Mouse (Mus musculus) retina, embryonic 14.5 days (tissue): Measurements from ENCODE around the gene Ptgds.

Source experiments
- DNase-seq: peaks from one replicate; pipeline ENCODE4 v3.0.0-alpha.2; 2015; ENCODE audit warnings: low spot score

Ptgds gene

GRCm38 (mm10) chr2:25480541-25480940 lies 10.7 kb upstream of the Ptgds start:
- DNase-seq, result no peak

DNA sequence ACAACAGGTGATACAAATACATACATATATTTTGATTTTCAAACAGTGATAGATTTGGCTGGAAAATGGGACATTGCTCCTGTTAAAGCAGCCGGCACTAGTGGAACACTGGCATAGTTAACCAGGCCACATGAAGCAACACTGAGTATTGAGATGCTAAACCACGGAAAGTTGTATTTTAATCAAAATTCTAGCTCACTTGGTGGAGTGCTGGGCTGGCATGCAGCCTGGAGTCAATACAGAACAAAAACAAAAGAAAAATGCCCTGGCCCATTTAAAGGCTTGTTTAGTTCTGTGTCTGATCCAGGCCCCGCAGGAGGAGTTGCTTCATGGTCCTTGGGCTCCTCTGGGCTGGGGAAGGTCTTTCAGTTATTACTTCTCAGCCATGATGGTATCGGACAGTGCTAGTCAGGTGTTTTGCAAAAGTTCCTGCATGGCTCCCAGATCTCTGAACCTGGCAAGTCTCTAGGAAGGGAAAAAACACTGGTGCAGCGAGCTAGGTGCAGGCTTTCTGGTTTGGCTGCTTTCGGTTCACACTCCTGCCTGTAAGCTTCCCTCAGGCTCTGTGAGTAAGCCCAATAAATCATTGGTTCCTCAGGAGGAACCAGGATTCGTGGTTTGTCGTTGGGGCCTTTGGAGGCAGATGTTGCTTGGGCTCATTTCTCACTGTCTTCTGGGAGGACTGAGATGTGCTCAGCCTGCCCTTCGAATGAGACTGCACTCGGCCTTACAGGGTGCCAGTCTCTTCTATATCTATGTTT lies 9.9 kb upstream of the Ptgds start:
- DNase-seq, result no peak

DNA sequence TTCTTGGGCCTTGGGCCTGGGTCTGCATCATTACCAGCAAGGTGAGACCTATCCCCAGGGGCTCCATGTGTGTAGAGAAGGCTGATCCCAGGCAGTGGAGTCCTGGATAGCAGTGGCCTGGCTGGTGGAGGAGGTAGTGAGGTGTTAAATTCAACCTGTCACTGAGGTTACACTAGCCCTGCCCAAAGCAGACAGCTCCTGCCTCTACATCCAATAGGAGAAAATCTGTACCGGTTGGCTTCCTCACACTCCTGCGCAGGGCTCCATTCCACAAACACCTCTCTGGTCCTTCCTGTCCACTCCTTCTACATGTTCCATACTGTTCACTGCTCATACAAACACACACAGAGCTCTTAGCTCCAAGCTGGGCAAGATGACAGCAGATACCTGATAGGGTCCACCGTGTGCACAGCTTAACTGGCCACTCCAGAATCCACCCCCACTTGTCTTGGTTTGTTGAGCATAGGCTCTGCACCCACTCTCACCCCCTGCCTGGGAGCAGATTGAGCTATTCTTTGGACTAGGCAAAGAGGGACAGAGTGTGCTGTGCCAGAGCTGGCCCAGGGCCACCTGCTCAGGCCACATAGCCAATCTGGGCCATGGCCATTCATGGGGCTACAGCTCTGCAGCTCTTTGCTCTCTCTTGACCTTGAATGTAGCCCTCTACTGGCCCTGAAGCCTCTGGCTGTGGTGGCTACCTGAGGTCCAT lies 8.3 kb upstream of the Ptgds start:
- DNase-seq, result no peak

DNA sequence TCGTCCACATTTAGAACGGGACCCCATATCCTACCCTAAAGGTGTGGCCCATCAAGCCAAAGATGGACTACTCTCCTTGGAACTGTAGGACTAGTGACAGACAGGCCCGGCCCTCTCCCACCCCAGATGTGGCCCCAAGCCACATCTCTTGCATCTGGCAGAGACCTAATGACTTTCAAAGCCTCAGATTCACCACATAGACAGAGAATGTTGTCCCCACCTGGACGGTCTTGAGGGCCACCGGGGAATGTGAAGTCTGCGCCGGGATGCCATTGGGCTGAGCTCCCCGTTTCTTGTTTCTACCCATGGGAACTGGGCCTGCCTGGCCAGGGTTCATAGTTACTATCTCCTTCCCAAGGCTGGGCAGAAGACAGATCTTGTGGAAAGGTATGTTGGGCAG lies 7.7 kb upstream of the Ptgds start:
- no peak for DNase-seq

DNA sequence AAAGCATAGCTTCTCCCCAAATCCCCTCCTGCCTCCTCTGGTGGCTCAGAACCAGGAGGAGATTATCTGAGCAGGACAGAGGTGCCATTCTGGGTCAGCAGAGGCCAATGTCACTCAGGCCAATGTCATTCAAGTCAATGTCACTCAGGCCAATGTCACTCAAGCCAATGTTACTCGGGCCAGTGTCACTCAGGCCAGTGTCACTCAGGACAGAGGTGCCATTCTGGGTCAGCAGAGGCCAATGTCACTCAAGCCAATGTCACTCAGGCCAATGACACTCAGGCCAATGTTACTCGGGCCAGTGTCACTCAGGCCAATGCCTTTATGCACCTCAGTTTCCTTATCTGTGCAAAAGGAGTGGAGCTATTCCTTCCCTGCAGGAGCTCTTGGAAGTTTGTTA lies 2.7 kb upstream of the Ptgds start:
- DNase-seq, result no peak

DNA sequence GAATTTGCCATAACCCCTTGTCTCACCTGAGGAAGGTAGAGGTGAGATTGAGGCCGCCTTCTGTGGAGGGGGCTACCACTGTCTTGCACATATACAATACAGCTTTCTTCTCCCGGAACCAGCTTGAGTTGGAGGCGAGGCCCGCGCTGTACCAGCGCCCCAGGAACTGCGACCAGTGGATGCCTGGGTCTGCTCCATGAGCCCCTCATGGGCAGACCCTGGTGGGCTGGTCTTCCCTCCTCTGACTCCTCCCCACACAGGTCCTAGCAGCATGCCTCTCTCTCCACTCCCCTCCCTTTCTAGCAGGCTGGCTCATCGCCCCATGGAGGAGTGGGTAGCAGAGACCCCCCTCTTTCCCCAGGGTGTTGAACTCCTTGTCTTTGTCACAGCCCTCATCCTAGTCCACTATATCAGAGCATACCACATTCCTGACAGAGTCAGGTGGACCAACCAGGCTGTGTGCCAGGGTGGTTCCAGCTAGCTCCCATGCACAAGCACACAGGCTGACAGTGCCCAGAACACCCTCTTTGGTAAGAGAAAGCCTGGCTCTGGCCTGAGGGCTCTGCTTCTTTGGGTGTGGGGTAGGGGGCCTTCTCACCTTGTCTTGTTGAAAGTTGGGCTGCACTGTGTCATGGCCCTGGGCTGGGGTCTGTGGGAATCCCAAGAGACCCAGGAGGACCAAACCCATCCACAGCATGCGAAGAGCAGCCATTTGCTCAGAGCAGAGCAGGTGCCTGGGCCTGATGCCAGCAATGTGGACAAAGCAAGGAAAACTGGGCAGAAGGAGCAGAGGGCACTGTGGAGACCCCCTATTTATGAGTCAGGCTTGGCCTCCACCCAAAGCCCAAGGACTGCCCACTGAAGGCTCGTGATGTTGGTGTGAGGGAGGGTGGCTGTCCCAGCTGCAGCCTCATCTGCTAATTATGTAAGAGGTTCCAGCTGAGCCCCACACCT lies 607 bp downstream of the Ptgds start:
- DNase-seq, result no peak

DNA sequence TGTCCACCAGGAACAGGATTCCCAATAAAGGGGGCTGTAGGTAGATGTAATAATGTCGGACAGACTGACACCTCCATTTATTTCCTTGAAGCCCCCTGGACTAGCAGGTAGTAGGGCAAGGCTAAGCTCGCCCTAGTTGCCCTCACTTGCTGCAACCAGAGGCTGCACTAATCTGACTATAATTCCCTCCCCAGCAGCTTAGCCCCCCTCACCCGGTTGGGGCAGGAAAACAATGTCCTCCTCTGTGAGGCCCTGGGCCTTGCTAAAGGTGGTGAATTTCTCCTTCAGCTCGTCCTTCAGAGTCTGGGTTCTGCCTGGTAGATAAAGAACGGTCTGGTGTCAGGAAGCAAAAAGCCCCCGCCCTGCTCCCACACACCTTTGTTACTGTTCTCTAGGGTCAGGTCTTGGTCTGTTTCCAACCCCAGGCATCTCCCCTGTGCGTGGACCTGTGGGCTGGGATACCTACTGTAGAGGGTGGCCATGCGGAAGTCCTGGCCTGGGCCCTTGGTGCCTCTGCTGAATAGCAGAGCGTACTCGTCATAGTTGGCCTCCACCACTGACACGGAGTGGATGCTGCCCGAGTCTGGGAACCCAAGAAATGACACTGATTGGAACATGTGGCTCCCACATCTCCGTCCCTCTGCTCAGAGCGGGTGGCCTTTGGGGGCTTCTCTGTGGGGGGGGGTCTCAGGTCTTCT lies 2.1 kb downstream of the Ptgds start:
- DNase-seq, result no peak

DNA sequence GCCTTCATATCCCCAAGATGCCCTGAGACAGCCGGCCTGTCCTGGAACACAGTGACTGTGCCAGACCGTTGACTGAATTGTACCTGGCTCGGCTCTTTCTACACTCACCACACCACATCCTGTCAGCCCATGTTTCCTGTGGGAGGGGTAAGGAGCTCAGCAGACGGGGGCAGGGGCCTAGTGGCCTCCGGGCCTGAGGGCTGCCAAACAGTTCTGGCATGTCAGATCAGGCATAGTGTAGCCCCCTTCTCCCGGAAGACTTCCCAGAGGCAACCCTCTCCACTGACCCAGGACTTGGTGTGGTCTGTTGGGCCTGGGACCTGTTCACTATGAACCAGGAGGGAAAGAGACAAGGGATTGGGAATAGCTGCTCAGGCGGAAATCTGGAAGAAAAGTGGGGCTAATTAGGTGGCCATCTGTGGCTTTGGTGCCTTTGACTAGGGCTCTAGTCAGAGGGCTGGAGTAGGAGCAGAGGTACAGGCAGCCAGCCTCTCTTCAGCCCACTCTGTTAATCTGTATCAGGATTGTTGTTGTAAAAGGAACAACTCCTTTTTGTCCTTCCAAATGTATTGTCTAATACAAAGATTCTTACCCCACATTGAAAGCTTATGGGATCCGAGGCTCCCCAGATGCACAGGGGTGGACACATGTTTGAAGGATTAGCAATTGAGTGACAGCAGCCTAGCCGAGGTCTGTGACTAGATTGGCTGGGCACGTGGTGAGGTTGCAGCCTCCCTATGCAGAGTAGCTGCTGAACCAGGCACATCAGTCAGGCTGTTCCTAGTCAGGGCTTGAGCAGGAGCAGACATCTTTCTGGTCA lies 3.8 kb downstream of the Ptgds start:
- DNase-seq, result peak; percentile 64

DNA sequence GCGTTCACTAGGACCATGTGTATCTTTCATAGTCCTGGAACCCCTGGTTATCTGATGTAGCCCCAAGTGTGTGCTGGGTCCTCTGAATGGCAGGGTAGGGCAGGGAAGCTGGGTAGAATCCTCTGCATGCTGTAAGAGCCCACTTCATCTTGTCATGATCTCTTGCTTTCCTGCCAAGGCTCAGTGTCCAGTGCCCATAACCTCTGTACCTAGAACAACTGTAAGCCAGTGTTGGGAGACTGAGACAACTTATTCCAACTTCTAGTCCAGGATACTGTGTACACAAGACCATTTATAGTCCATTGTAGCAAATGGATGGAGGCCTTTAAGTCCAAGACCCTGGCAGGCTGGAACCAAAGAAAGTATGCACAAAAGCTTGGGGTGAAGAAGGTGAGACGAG lies 4.6 kb downstream of the Ptgds start:
- no peak for DNase-seq

DNA sequence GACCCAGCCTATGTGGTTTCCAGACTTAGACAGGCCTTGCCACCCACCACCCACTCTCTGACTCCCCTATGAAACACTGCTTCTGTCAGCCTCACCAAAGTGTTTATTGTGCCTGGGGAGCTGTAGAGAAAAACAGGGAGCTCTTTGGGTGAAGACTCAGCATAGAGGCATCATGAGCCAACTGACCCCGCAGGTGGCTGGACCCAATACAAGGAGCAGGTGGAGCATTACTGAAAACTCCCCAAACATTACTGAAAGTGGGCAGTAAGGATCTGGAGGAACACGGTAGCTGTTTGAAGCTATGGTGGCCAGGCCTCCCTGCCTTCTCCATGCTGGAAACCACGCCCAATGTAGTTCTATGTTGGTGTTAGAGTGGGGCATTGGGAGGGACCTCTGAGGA lies 6.2 kb downstream of the Ptgds start:
- no peak for DNase-seq

DNA sequence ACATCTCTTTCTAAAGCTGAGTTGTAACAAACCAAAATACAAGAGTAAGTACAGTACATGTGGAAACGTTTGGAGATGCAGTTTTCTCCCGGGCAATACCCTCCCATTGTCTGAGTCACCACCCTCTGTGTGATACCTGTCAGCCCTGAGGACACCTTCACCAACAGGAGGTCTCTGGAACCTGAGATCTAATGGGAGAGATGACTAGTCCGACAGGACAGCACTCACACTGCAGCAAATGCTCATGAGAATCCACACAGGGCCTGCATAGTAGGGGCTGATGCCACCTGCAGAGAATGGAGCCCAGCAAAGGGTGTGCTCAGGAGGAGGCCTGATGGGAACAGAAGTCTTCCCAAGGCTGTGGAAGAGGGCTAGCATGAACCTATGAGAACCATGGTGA lies 8.4 kb downstream of the Ptgds start:
- DNase-seq, result no peak

- peak; percentile 89 for DNase-seq
Observed at GRCm38 (mm10) chr2:25460551-25461309, 9.1 kb downstream of the Ptgds start, which contains the start of gene Paxx. TSS of gene Paxx (minus strand) at chr2:25461094.

DNA sequence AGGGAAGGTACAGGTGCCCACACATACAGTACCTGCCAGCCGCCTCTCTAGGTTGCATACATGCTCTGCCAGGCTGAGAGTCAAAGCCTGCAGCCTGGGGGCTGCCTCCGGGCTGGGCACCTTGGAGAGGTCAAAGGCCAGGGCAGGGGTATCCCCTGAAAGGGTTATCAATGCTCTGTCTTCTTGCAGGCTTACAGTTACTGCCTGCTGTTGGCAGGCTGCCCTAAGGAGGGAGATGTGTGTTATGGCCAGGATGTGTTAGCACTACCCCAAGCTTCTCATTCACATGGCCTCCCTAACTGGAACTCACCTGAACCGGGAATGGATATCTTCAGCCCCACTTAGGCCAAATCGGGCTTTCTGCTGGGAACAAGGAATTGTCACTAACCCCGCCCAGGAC lies 9.7 kb downstream of the Ptgds start:
- DNase-seq, result no peak

- DNase-seq, result no peak
Observed at GRCm38 (mm10) chr2:25458911-25459310, 10.9 kb downstream of the Ptgds start.

DNA sequence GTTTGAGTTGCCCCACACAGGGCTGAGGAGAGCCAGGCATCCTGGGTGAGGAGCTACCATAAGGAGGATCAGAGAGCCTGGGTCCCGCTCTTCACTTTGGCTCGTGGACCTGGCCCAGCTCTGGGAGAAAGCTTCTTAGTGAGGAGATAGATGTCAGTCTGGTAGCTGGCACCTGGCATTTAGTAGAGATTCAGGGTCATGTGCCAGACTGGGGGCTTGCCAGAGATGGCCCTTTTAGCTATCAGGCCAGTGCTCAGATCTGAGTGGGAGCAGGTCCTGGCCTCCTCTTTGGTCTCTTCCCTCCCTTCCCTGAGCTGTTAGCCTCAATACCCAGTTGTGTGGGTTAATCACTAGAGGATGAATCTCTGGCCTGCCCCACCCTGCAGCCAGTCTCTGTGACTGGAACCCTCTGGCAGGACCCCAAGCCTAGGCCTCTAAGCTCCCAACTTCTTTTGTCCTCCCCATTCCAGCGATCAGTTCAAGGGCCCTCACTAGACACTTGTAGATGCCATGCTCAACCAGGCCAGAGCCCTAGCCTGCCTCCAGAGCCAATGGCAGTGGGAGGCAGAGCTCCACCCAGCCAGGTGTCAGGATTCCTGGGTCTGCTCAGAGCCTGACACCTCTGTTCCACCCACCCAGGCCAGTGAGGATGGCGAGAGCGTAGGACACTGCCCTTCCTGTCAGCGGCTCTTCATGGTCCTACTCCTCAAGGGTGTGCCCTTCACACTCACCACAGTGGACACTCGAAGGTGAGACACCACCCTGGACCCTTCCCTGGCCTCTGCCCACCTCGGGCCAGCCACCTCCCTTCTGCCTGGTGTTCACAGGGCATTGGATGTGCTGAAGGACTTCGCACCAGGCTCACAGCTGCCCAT lies 12.6 kb downstream of the Ptgds start:
- DNase-seq, result no peak

GRCm38 (mm10) chr2:25456205-25456953 lies 13.5 kb downstream of the Ptgds start, which contains the start of gene Clic3:
TSS of gene Clic3 (plus strand) at chr2:25456838.
- DNase-seq, result no peak

GRCm38 (mm10) chr2:25452951-25453350 lies 16.9 kb downstream of the Ptgds start:
- DNase-seq, result no peak

GRCm38 (mm10) chr2:25450853-25451647 lies 18.8 kb downstream of the Ptgds start:
- DNase-seq, result no peak
